Mouse (Mus musculus): ENCODE data around the gene Tmem198b.

- no peak for TF ChIP-seq CTCF (IDR thresholded peaks at IDR 0.05; ENCODE audit: control insufficient read depth, insufficient read depth, low read length)
- no peak for TF ChIP-seq POLR2A (IDR thresholded peaks at IDR 0.05; ENCODE audit: borderline replicate concordance, control insufficient read depth, low read depth, low read length)
Measured at GRCm38 (mm10) chr10:128807018-128807417, 2.8 kb upstream of the Tmem198b start.

Data from bone marrow, adult 2 months (tissue).